Mouse (Mus musculus): ENCODE measurements around the gene Vegfb.

The Vegfb gene

DNA sequence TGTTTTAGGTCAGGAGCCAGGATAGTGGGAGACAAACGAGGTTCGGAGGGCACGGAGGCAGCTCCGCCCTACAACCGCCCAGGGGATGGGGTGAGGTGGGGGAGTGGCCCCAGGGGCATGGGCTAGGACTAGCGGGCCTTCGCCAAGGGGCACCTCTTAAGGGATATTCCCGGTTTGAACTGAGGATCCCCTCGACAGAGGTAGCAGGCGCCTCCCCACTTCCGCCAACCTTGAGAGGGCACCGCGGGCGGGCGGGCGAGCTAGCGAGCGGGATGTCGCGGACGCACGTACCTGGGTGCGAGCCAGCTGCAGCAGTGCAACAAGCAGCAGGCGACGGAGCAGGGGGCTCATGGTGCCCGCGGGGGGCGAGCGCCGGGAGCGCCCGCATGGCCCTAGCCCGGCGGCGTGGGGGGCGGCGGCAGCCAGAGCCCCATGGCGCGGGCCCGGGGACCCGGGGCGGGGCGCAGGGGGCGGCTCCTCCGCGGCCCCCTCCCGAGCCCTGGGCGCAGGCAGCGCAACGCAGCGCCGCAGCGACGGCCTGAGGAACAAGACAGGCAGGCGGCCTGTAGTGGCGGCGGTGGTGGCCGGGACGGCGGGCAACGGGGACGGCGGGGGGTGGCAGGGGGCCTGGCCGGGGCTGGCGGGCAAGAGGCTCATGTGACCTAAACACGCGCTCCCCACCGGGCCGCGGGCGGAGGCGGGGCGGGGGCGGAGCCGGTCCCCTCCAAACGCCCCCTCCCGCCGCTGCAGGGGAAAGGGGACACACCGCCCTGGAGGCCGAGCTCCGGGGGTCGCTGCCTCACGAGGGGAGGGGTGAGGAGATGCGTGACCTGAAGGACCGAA lies at the start of gene Vegfb:
Gene Vegfb (minus strand): TSS at position 591 of the 843 bp plus-strand sequence.
- no peak for DNase-seq (ENCODE audit: low read depth, low spot score)

DNA sequence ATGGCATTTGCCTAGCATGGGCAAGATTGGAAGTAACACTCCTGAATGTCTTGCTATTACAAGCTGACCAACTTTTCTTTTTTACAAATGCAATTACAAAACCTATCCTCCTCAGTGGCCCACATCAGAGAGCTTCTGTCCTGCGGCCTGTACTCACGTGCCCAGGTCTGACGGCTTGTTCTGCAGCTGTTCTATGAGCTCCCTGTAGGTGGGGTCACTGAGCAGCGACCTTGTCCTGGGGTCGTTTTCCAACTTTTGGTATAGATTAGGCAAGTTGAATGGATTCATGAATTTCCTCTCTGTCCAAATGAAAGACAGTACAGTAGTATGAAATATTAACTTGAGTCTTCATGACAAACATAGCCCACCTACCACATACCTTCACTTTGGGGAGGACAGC lies 46.6 kb upstream of the Vegfb start:
- DNase-seq (ENCODE audit: low read depth, low spot score) = no peak

DNA sequence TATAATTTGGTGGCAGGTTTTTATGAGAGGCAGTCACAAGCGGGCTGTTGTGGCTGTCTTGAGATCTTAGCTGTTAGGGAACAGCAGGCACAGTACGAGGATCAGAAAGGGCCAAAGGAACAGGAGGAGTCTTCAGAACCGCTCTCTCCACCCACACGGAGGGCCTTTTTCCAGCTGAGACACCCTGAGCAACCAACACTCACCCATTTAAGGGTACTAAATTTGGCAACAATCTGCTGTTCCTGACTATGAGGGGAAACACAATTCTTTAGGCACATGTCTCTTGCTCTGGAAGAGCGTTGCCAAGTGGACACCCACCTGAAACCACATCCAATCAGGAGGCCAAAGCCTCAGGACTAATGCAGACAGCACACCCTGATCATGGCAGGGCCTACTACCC lies 42.1 kb upstream of the Vegfb start:
- DNase-seq (ENCODE audit: low read depth, low spot score) = no peak

DNA sequence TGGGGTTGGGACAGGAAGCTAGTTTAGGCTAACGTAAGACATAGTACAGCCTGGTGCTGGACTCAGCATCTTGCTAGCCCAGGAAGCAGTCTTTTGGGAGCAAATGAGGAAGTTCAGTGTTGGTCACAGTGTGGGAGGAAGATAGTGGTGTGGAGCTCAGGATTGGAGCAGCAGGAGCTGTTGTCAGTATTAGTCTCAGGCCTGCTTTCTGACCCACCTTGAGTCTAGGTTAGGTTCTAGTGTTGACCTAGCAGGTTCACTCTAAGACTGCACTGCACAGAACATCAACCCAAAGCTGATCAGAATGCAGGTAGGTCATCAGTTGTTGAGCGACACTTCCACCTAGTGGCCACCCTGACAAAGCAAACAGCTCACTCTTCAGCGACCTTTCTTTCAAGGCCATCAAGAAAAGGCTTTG lies 32.8 kb upstream of the Vegfb start:
- DNase-seq (ENCODE audit: low read depth, low spot score) = peak; percentile 52

DNA sequence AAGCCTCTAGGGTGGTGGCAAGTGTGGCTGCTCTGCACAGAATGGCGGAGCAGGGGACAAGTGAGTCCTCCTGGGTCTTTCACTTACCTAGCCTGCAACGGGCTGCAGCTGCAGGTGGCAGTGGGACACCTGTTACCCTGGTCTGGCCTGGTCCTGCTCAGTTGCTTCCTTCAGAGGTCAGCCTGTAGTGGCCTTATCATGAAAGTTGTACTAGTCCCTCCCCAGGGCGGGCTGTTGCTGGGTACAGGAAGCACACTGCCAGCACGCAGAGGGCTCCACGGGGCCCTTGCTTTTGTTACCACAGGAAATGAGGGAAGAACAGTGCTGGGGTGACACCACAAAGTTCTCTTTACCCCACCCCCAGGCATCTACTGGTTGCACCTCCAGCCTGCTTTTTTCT lies 31.7 kb upstream of the Vegfb start, which contains the start of gene Fermt3:
Gene Fermt3 (minus strand): TSS at position 279 of the 400 bp plus-strand sequence.
- DNase-seq (ENCODE audit: low read depth, low spot score) = no peak

DNA sequence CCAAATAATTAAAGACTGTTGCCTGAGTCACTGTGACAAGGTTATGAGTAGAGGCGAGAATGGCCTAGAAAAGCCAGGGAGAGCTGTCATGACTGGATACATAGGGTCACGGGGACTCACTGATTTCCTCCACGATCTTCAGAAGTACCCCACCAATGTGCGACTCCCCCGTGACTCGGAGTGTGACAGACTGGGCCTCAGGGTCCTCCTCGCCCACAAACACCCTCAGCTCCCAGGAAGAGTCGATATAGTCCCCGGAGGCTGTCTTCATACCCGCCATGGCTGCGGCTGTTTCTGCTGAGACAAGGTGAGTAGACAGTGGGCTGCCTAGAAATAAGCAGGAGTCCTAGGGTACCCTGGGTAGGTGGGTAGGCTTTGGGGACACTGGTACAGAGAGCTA lies 31.1 kb upstream of the Vegfb start:
- DNase-seq (ENCODE audit: low read depth, low spot score) = no peak

DNA sequence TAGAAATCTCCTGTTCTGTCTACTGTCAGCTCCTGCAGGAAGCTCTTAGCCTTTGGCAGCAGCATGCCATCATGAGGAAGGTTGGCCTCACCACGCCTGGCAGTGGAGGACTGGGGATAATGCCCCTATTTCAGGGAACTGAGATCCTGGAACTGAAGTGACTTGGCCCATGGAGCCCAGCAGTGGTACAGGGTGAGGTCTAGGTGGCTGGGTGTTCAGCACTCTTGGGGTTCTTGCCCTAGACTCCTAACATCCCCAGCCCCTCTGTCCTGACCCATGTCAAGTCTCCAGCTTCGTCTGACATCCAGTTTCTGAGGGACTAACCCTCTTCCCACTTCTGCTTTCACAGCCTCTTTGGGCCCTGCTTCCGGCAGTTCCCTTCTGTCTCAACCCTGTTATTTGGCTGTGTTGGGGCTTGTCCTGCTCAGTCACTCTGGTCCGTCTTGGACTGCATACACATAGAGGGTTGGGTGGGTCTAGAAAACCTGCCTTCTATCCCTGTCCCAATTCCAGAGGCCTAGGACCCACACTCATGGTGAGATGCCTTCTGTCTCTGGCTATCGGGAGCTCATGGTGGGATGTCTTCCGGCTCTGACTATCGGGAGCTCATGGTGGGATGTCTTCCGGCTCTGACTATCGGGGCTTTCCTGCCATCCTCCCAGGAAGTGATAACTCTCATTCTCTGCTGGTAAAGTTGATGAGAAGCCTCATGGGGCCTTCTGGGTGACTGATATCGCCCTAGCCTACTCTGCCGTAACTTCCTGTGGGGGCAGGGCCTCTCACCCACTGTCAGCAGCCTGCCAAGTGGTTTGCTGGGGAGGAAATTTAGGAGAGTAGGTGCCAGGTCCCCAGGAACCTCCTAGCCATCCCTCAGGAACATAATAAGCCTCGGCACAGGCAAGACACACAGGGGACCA lies 30.3 kb upstream of the Vegfb start:
- DNase-seq (ENCODE audit: low read depth, low spot score) = no peak

DNA sequence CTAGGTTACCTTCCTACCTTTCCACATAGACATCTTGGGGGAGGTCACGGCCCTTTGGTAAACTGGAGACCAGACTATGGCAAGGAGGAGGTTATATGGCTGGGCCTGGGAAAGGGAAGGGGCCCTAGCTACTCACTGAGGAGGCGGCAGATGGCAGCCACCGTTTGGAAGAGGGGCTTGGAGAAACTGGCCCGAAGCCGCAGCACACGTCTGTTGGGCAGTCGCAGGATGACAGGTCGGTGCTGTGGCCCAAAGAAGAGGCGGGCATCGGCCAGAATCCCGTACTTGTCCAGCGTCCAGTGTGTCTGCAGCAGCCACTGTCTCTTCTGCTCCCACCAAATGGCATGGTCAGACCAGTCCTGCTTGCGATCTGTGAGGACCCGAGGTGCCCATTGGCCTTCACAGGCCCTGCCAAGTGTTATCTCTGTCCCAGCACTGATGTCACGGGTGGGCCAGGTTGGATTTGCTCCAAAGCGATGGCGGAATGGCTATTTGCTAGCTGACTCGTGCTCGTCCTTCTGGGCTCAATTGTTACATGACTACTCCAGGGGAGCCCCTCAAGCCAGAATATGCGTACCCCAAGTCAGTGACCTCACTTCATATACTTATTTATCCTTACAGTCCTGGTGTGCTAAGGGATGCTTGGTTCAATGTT lies 27.2 kb upstream of the Vegfb start:
- DNase-seq (ENCODE audit: low read depth, low spot score) = no peak

DNA sequence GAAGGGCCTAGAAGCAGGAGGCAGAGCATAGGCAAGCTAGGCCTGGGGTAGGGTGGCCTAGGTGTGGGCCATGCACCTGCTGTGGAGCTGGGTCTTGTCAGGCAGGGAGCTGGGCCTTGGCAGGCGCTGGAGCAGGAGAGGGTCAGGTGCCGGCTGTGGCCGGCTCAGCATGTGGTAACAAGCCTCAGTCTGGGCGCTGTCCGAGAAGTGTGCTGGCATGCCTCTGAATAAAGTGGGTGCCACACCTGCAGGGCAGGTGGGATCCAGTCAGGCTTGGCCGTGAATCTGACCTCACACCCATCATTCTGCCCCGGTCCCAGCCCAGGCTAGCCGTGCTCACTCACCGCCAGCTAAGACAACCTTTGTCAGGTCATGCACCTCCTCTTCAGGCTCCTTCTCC lies 26.5 kb upstream of the Vegfb start:
- no peak for DNase-seq (ENCODE audit: low read depth, low spot score)

DNA sequence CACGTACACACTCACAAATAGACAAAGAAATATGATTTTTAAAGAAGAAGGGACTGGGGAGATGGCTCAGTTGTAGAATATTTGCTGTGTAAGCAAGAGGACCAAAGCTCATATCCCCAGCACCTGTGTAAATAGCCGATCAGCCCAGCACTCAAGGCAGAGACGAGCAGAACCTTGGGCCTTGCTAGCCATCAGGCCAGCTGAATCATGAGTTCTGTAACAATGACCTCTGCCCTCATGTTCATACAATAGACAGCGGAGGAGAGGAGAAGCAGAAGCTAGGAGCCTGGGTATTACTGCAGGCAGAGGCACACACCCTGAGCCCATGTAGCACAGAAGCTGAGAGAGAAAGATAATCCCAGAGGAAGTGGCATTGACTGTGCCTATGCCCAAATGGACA lies 25.0 kb upstream of the Vegfb start:
- DNase-seq (ENCODE audit: low read depth, low spot score) = no peak

DNA sequence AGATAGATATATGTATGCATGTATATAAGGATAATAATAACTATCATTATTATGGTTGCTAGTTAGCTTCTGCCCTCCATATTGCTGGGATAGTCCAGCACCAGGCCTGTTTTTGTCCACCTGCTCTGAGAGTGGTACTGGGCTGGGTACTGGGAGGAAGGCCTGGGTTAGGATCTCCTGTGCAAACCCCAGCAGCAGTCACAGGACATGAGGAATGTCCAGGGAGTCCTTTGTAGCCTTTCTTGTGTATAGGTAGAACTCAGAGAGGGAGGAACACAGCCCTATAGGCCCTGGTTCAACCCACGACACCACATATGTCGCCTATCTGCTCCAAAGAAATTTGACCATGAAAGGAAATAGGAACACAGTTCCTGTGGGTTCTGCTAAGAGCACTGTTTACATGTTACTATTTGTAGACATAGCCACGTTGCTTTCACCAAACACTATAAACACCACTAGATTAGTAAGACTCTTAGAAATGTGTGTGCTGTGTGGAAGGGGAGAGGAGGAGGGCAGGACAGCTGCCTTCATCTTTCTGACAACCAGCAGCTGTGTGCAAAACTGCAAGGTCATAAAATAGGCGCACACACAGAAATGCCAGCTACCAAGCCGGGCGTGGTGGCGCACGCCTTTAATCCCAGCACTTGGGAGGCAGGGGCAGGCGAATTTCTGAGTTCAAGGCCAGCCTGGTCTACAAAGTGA lies 19.6 kb upstream of the Vegfb start:
- DNase-seq (ENCODE audit: low read depth, low spot score) = no peak

DNA sequence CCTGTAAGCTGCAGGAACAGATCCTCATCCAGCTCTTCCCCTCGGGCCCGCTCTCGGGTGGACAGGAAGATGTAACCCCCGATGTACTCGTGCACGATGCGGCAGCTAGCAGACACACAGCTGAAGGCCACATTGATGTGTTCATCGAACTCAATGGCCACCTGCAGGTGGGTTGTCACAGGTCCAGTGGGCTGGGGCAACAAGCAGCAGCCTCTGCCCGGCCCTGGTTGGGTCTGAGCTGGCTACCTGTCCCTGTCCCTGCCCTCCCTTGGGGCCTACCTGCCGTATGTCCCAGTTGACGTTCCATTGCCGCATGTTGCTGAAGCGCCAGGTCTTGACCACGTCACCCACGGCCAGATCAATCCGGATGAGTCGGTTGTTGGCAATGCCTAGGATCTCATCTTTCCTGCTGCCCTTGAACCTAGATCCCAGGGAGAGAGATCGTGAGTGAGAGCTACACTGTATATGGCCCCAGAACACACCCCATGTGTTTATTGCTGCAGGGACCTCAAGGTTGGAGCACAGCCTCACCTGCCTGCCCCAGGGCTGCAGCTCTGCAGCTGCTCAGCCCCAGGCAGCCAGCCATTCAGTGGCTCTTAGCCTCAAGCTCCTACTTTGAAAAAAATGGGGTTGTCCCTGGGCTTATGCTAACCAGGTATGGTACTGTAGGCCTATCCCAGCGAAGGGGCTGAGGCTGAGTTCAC lies 12.1 kb upstream of the Vegfb start:
- no peak for DNase-seq (ENCODE audit: low read depth, low spot score)

DNA sequence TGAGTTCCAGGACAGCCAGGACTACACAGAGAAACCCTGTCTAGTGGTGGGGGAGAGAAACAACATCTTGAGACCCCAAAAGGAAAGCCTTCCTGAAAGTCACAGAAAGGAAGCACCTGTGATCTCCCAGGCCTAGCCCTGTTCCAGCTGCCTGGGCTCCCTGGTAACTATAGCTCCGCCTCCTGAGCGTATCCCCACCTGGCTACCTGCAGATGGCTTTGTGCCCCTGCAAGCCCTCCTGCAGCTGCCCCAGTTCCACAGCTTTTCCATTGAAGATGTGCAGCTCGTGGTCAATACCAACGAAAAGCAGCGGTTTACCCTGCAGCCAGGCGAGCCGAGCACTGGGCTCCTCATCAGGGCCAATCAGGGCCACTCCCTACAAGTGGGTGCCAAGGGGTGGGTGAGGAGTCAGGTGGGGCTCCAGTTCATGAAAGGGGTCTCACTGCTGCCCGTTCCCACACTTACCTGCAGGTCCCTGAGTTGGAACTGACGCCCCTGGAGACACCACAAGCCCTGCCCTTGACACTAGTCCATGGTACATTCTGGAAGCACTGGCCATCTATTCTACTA lies 10.4 kb upstream of the Vegfb start:
- no peak for DNase-seq (ENCODE audit: low read depth, low spot score)

DNA sequence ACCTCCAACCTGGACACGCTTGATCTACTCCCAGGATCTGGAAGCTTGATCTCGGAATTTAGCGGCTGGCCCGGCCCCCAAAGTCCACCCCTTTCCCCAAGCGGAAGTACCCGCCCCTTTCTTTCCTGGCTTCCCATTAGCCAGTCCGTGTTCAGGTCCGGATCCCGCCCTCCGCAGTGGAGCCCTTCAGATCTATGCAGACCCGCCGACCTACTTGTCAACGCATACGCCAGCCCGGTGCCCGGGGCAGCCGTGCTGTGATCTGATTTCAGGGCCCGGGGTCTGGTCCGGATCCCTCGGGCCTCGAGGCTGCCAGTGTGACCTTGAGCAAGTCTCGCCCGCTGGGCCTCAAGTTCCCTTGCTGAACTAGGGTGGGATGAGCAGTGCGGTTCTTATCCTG lies 8.6 kb upstream of the Vegfb start, which contains the start of the genes Nudt22 and Trpt1:
Gene Nudt22 (minus strand): TSS at position 112 of the 400 bp plus-strand sequence.
Gene Trpt1 (plus strand): TSS at position 126 of the 400 bp plus-strand sequence.
- peak; percentile 85 for DNase-seq (ENCODE audit: low read depth, low spot score)

DNA sequence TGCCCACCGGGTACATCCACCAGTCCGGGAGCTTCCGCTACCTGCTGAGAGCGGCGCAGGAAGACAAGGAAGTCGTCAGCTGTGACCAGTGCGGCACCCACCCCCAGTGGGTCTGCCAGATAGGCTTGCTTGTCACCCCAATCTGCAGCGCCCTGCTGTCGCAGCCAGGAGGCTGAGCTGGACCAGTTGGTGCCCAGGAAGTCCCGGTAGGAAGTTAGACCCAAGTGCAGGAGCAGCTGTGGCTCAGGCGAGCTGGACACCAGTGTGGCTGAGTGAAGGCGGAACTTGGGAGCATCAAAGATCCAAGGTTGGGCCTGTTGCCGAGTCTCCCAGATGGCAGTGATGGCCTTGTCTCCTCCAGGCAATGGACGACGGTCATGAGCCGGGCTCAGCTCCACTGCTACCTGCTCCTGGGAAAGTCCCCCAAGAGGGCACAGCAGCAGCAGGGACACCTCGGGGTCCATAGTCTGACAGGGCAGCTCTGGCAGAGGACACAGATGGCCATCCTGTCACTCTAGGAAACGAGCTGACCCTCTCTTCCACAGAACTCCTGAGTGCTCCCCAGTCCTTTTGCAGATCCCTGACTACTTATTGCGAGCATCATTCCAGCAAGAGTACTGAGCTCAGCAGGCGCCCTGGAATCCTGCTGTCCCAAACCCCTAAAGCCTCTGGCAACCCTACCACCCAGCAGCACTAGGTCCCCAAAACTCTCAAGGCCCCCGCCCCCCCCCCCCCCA lies 8.0 kb upstream of the Vegfb start:
- DNase-seq (ENCODE audit: low read depth, low spot score) = no peak

DNA sequence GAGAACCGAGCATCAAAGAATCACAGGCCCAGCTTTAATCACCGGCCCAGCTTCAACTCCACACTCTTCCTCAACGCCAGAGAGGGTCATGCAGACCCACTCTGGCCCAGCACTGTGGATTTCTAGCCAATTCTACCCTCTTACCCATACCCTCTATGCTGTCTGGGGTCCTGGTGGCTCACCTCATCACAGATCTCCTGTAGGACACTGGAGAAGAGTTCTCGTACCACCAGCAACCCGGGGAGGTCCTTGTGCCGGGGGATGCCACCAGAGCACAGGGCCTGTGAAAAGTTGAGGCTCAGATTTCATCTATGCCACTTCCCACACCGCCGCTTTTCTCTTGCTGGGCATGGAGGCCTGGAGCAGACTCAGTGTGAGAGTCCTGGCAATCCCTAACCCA lies 7.0 kb upstream of the Vegfb start:
- DNase-seq (ENCODE audit: low read depth, low spot score) = no peak

DNA sequence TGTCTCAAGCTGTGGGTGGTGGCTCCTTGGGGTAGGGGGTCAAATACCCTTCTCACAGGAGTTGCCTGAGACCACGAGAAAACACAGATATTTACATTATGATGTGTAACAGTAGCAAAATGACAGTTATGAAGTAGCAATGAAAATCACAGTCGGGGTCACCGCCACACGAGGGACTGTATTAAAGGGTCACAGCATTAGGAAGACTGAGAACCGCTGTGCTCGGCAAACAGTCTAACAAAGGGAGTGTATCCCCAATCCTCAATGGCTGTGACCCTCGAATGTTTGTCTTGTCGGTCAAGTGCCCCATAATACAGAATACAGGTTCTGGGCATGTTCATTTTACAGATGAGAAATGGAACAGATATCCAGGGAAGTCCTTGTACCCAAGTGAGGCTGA lies 6.6 kb upstream of the Vegfb start:
- DNase-seq (ENCODE audit: low read depth, low spot score) = no peak

DNA sequence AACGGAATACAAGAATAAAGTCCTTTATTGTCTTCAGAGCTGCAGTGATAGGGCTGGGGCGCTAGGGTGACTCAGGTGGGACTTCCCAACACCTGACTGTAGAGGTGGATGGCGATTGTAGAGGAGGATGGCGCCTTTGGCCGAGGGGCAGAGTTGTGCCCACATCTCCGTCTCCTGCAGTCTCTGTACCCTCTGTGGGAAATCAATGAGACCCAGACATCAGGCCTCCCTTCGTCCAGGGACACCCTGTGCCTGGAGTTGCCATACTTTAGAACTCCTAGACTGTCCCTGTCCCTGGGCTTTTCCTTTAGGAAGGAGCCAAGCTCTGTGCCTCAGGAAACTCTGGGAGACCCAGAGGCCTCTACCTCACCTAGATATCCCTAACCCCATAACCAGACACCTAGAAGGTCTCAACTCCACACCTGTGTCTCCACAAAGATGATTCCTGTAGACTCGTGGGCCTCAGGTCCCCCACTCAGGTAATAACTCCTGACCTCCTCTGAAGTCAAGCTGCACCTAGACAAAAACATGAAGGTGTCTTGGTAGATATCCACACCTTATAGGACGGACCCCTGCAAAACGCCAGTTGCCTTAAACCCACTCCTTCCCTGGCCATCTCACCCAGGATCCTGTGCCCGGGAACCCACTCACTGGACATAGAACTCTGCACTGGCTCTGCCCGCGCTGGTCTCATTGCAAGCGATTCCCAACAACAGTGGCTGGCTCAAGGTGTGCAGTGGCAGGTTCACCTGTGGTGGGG lies 5.7 kb upstream of the Vegfb start:
- no peak for DNase-seq (ENCODE audit: low read depth, low spot score)
